Mouse (Mus musculus) heart, postnatal 0 days (tissue): ENCODE measurements at regions not wholly inside any gene's neighbourhood (a gene's known extent, or its start where the extent isn't known, plus 50 kb on each side); places are given as distances from the start of the nearest gene placed in this dataset.
A peak's percentile ranks its signal among the peaks of the same experiment; 100 is the strongest.

Source experiments
- ATAC-seq: fragments of 200-750 bp; cut with Nextera tagmentation; 2 replicates; pipeline ENCODE4 v1.8.0; 2017; ENCODE audit warnings: low read depth, moderate number of reproducible peaks, moderate library complexity; ENCODE audit not compliant: insufficient read depth
- DNase-seq: peaks from one replicate; pipeline ENCODE4 v3.0.0-alpha.2; 2016; ENCODE audit warnings: low spot score
- H3K27ac ChIP-seq: fragments of 300-500 bp; sonication (generic); 2 replicates; pipeline ENCODE4 v1.5.1; 2014; ENCODE audit warnings: low read depth, mild to moderate bottlenecking
- H3K27me3 ChIP-seq: fragments of 300-500 bp; sonication (generic); 2 replicates; pipeline ENCODE4 v1.6.1; 2014; ENCODE audit warnings: low read length, mixed read lengths; ENCODE audit not compliant: control insufficient read depth, insufficient read depth
- H3K36me3 ChIP-seq: fragments of 300-500 bp; sonication (generic); replicated peaks from 2 replicates; pipeline ENCODE4 v1.6.1; 2014; ENCODE audit warnings: low read length, mixed read lengths; ENCODE audit not compliant: control insufficient read depth, insufficient read depth
- H3K4me1 ChIP-seq: fragments of 300-500 bp; sonication (generic); 2 replicates; pipeline ENCODE4 v1.6.1; 2014; ENCODE audit warnings: antibody characterized with exemption; ENCODE audit not compliant: control insufficient read depth, insufficient read depth
- H3K4me2 ChIP-seq: fragments of 300-500 bp; sonication (generic); 2 replicates; pipeline ENCODE4 v1.6.1; 2014; ENCODE audit warnings: low read depth, mild to moderate bottlenecking, low read length, moderate library complexity
- H3K4me3 ChIP-seq: fragments of 300-500 bp; sonication (generic); 2 replicates; pipeline ENCODE4 v1.5.1; 2014; ENCODE audit warnings: low read depth, low read length
- H3K9ac ChIP-seq: fragments of 300-500 bp; sonication (generic); replicated peaks from 2 replicates; pipeline ENCODE4 v1.6.1; 2014; ENCODE audit warnings: low read depth, low read length, mixed read lengths
- H3K9me3 ChIP-seq: fragments of 300-500 bp; sonication (generic); replicated peaks from 2 replicates; pipeline ENCODE4 v1.6.1; 2016; ENCODE audit warnings: low read length; ENCODE audit not compliant: control insufficient read depth
- CTCF ChIP-seq: IDR thresholded peaks from 2 replicates; pipeline ENCODE4 v1.5.1; 2016; ENCODE audit warnings: antibody characterized with exemption, control low read depth, low read depth
- EP300 ChIP-seq: IDR thresholded peaks from 2 replicates; pipeline ENCODE4 v1.6.1; 2016; ENCODE audit warnings: antibody characterized with exemption, low read depth
- WGBS: fragments of 180-500 bp; shearing (Covaris S2); extraction: QIAGEN DNeasy Blood & Tissue Kit; methylation state at CpG from one replicate; pipeline ENCODE4 v1.1.7; 2014; 5-methylcytosine and 5-hydroxymethylcytosine counted together

DNA sequence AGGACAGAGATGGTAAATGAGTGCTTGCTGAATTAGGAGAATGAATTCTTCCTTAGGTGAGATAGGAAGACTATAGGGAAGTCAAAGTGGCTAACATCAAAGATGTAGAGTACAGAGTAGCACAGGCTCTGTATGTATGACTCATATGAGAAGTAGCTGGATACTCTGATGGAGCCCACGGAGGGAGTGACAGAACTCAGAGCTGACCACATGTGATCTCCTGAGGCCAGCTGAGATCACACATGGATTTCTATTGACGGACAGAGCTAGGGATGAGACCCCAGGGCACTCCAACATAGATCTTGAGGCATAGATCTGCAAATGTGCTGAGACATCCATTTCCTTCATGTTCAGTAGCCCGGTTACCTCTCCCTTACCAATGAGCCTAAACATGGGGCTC is 66.0 kb downstream of the Cops8 start:
- H3K27me3 ChIP-seq = no peaks in the 10 kb centered on the region
- no peaks in the 10 kb centered on the region for H3K9me3 ChIP-seq
- ATAC-seq (no peak), DNase-seq (no peak)
- H3K27ac ChIP-seq = no peak overlapping the region
- no peaks in the 10 kb centered on the region for H3K36me3 ChIP-seq
- no peak for TF ChIP-seq EP300
- TF ChIP-seq CTCF = no peak
- WGBS = 82% methylated on average over 3 of the region's 3 CpGs
- H3K9ac ChIP-seq = no peak overlapping the region
- H3K4me2 ChIP-seq = no peak overlapping the region
- H3K4me3 ChIP-seq = no peak overlapping the region
- peaks cover 15% of the 10 kb centered on the region for H3K4me1 ChIP-seq

DNA sequence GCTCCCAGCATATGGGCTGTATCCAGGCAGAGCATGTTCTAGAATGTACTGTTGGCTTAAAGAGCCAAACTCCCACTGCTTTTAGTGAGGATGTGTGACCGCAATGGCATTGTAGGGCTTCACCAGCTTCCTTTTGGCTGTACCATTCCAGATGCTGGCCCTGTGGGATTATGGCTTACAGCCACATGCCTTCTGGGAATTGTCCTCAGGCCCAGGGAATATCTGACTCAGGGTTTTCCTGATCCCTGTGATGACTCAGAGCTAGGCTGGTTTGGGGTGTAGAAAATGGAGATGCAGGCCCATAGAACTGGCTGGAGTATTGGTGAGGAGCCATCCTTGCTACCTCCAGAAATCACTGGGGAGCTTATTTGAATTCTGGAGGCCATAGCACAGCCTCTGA is 66.5 kb downstream of the Cops8 start:
- Histone ChIP-seq H3K4me1 (peaks cover 15% of the 10 kb centered on the region), H3K9me3 (no peaks in the 10 kb centered on the region), H3K27ac (no peak overlapping the region), H3K36me3 (no peaks in the 10 kb centered on the region), H3K4me2 (no peak overlapping the region), H3K9ac (no peak overlapping the region), H3K27me3 (no peaks in the 10 kb centered on the region), H3K4me3 (no peak overlapping the region)
- no peak for DNase-seq
- ATAC-seq = no peak
- no peak for TF ChIP-seq EP300
- TF ChIP-seq CTCF = no peak
- 83% methylated on average over 1 of the region's 1 CpGs for WGBS

DNA sequence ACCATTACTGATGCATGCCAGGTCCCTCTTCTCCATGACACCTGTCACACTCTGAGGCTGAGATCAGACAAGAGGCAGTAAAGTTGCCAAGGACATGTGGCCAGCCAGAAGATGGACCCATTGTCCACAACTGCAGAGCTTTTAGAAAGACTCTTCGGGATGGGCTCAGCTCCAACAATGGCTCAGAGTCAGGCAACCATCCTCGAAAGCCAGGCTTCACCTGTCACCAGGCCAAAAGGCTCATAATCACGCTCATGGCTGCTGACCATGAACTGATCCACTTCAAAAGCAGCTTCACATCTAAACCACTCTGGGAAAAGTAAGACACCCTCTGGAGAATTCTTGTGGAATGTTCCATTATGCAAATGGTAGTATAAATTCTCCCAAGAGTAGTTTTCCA is 67.6 kb downstream of the Cops8 start:
- 45% methylated on average over 3 of the region's 3 CpGs for WGBS
- no peak overlapping the region for H3K27ac ChIP-seq
- H3K36me3 ChIP-seq = no peaks in the 10 kb centered on the region
- peaks cover 15% of the 10 kb centered on the region for H3K4me1 ChIP-seq
- H3K9me3 ChIP-seq = no peaks in the 10 kb centered on the region
- no peak overlapping the region for H3K4me2 ChIP-seq
- no peak overlapping the region for H3K9ac ChIP-seq
- H3K27me3 ChIP-seq = no peaks in the 10 kb centered on the region
- no peak for DNase-seq
- TF ChIP-seq EP300 (no peak), CTCF (no peak)
- H3K4me3 ChIP-seq = no peak overlapping the region
- ATAC-seq = no peak

DNA sequence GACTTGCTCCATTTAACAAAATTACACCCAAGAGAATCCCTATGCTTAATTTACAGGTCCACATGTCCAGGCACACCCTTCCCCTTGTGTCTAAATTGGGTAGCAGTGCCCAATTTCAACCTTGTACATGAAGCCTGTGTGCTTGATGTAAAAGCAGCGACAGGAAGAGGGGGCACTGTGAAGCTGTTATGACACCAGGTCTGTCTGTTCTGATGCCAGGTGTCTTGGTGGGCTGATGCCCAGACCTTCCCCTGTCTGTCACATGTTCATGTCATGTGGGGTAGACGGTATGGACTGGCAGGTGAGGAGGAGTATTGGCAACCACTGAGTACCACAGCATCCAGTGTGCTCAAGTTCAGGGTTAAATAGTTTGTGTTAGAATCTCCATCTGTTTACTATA is 71.0 kb downstream of the Cops8 start:
- TF ChIP-seq EP300 (no peak), CTCF (no peak)
- DNase-seq = no peak
- H3K4me3 ChIP-seq = no peak overlapping the region
- peaks cover 19% of the 10 kb centered on the region for H3K4me1 ChIP-seq
- 69% methylated on average over 2 of the region's 2 CpGs for WGBS
- no peaks in the 10 kb centered on the region for H3K27me3 ChIP-seq
- no peak overlapping the region for H3K9ac ChIP-seq
- H3K36me3 ChIP-seq = no peaks in the 10 kb centered on the region
- no peak overlapping the region for H3K27ac ChIP-seq
- H3K4me2 ChIP-seq = no peak overlapping the region
- no peaks in the 10 kb centered on the region for H3K9me3 ChIP-seq
- ATAC-seq = no peak

DNA sequence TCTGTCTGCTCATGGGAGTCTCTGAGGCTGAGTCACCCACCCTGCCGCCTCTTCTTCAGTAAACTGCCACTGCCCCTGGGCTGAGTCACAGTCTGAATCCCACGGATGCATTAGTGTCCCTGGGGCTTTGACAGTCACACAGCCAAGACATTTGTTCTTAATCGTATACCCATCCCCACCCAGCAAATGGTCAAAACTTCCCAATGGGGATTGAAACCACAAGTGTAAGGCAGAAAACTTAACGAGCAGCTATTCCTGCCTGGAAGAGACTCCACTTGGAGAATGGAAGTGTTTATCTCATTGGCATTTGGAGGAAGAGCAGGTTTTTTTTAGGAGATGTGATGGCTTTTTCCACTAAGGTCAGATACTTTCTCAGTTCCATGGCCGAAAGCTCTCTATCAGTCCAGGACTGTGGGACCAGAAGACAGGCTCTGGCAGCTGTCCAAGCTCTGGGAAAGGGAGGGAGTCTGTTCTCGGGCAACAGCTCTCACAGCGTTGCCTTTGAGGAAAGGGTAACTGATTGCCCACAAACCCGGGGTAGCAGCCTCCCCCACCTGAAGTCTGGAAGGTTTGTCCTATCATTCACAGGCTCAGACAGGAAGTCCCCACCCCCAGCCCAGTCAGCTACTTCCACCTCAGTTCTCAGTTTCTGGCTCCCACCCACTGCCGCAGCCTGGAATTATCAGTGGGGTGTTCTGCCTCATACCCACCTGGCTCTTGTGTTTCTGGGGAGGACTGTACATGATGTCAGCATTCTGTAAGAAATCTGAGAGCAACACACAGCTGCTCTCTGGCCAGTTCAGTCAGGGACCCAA is 73.6 kb downstream of the Cops8 start:
- Histone ChIP-seq H3K4me3 (no peak overlapping the region), H3K27ac (peak overlapping the region; percentile 24), H3K9me3 (no peaks in the 10 kb centered on the region), H3K36me3 (no peaks in the 10 kb centered on the region), H3K9ac (no peak overlapping the region), H3K4me2 (peak overlapping the region; percentile 33; the same call in 1 of the 2 replicates), H3K4me1 (peaks cover 23% of the 10 kb centered on the region), H3K27me3 (no peaks in the 10 kb centered on the region)
- peak; percentile 67 for DNase-seq
- ATAC-seq = peak; percentile 73
- no peak for TF ChIP-seq CTCF
- no peak for TF ChIP-seq EP300
- WGBS = 9% methylated on average over 9 of the region's 9 CpGs

DNA sequence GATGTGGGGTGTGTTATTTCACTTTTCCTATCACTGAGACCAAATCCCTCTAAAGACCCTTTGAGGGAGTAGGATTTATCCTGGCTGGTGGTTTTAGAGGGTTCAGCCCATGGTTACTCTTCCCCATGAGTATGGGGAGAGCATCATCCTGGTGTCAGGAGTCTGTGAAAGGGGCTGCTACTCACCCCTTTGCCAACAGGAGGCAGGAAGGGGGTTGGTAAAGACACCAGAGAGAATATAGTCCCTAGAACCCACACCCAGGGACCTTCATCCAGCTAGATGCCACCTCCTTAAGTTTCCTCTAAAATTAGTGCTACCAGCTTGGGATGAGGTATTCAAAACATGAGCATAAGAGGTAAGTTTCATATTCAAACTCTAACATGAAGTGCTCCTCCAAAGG is 74.4 kb downstream of the Cops8 start:
- Histone ChIP-seq H3K4me2 (no peak overlapping the region), H3K9me3 (no peaks in the 10 kb centered on the region), H3K4me3 (no peak overlapping the region), H3K27ac (no peak overlapping the region; the same call in 1 of the 2 replicates), H3K27me3 (no peaks in the 10 kb centered on the region), H3K9ac (no peak overlapping the region), H3K4me1 (peaks cover 23% of the 10 kb centered on the region), H3K36me3 (no peaks in the 10 kb centered on the region)
- ATAC-seq = no peak
- TF ChIP-seq CTCF (no peak), EP300 (no peak)
- DNase-seq = no peak
